Mouse (Mus musculus) limb, embryonic 14.5 days (tissue): Measurements from ENCODE around the gene Il1b. TPM values are rescaled to one million over a fixed set of nuclear protein-coding genes. Genes with fewer than 3 reads are reported as not detected.

Experiments
- ATAC-seq: fragments of 200-750 bp; cut with Nextera tagmentation; 2 replicates; pipeline ENCODE4 v1.8.0; 2017; ENCODE audit warnings: low read depth, moderate number of reproducible peaks, moderate TSS enrichment; ENCODE audit not compliant: low FRiP score
- DNase-seq: peaks from one replicate; pipeline ENCODE4 v3.0.0-alpha.2; 2015; ENCODE audit warnings: low spot score
- H3K27ac ChIP-seq: fragments of 300-500 bp; sonication (generic); replicated peaks from 2 replicates; pipeline ENCODE4 v1.5.1; 2014; ENCODE audit warnings: low read depth, mild to moderate bottlenecking, low read length, moderate library complexity, mixed read lengths
- H3K27me3 ChIP-seq: fragments of 300-500 bp; sonication (generic); 2 replicates; pipeline ENCODE4 v1.6.1; 2014; ENCODE audit warnings: low read length, mixed read lengths; ENCODE audit not compliant: control insufficient read depth, insufficient read depth
- H3K36me3 ChIP-seq: fragments of 300-500 bp; sonication (generic); 2 replicates; pipeline ENCODE4 v1.6.1; 2014; ENCODE audit warnings: mild to moderate bottlenecking, low read length, moderate library complexity, mixed read lengths; ENCODE audit not compliant: control insufficient read depth, insufficient read depth
- H3K4me1 ChIP-seq: fragments of 300-500 bp; sonication (generic); 2 replicates; pipeline ENCODE4 v1.6.1; 2014; ENCODE audit warnings: antibody characterized with exemption, low read length, mixed read lengths; ENCODE audit not compliant: control insufficient read depth, insufficient read depth
- H3K4me2 ChIP-seq: fragments of 300-500 bp; sonication (generic); replicated peaks from 2 replicates; pipeline ENCODE4 v1.6.1; 2014; ENCODE audit warnings: low read depth, mild to moderate bottlenecking, low read length, moderate library complexity; ENCODE audit not compliant: severe bottlenecking
- H3K4me3 ChIP-seq: fragments of 300-500 bp; sonication (generic); replicated peaks from 2 replicates; pipeline ENCODE4 v1.5.1; 2014; ENCODE audit warnings: low read length
- H3K9ac ChIP-seq: fragments of 300-500 bp; sonication (generic); 2 replicates; pipeline ENCODE4 v1.6.1; 2014; ENCODE audit warnings: mild to moderate bottlenecking, low read depth, low read length, moderate library complexity; ENCODE audit not compliant: severe bottlenecking
- H3K9me3 ChIP-seq: fragments of 300-500 bp; sonication (generic); 2 replicates; pipeline ENCODE4 v1.6.1; 2016; ENCODE audit warnings: low read length; ENCODE audit not compliant: control insufficient read depth
- POLR2A ChIP-seq: fragments of 200-500 bp; IDR thresholded peaks from 2 replicates; pipeline ENCODE4 v1.8.0; 2012; ENCODE audit warnings: inconsistent platforms, mild to moderate bottlenecking, moderate library complexity, borderline replicate concordance; ENCODE audit not compliant: insufficient read depth, insufficient read length; ENCODE audit errors: extremely low read depth
- WGBS: fragments of 180-500 bp; shearing (Covaris S2); extraction: QIAGEN DNeasy Blood & Tissue Kit; methylation state at CpG from one replicate; pipeline ENCODE4 v1.1.7; 2014; 5-methylcytosine and 5-hydroxymethylcytosine counted together
- polyA plus RNA-seq, 2 experiments: library from polyadenylated mRNA; depleted of rRNA in 1 of 2; stranded (reverse) in 1 of 2; unstranded in 1 of 2; fragments of >200 nt; fragmentation: Nextera tagmentation in 1 of 2; extraction: Ambion mirVana in 1 of 2; gene quantifications; 2 replicates each; pipeline versions ENCODE4 v1.2.1 to v1.2.3; 2012 to 2014

The Il1b gene
- polyA plus RNA-seq, 2 experiments = 0.10 TPM; not detected in 1

- no peak for TF ChIP-seq POLR2A
- H3K4me3 ChIP-seq = no peak overlapping the region
- no peak overlapping the region for H3K9ac ChIP-seq
- no peak for DNase-seq
- no peaks in the 10 kb centered on the region for H3K4me1 ChIP-seq
- no peaks in the 10 kb centered on the region for H3K36me3 ChIP-seq
- no peak overlapping the region for H3K4me2 ChIP-seq
- H3K27me3 ChIP-seq = no peaks in the 10 kb centered on the region
- no peaks in the 10 kb centered on the region for H3K9me3 ChIP-seq
- no peak overlapping the region for H3K27ac ChIP-seq
- ATAC-seq = no peak
- 84% methylated on average over 8 of the region's 8 CpGs for WGBS
Measured at GRCm38 (mm10) chr2:129384272-129384660, 13.3 kb upstream of the Il1b start.

GRCm38 (mm10) chr2:129383512-129384271, 12.8 kb upstream of the Il1b start:
- Histone ChIP-seq H3K4me3 (no peak overlapping the region), H3K36me3 (no peaks in the 10 kb centered on the region), H3K4me2 (no peak overlapping the region), H3K4me1 (no peaks in the 10 kb centered on the region), H3K9me3 (no peaks in the 10 kb centered on the region), H3K27me3 (no peaks in the 10 kb centered on the region), H3K9ac (no peak overlapping the region), H3K27ac (no peak overlapping the region)
- no peak for DNase-seq
- no peak for ATAC-seq
- WGBS = 89% methylated on average over 8 of the region's 8 CpGs
- no peak for TF ChIP-seq POLR2A

DNA sequence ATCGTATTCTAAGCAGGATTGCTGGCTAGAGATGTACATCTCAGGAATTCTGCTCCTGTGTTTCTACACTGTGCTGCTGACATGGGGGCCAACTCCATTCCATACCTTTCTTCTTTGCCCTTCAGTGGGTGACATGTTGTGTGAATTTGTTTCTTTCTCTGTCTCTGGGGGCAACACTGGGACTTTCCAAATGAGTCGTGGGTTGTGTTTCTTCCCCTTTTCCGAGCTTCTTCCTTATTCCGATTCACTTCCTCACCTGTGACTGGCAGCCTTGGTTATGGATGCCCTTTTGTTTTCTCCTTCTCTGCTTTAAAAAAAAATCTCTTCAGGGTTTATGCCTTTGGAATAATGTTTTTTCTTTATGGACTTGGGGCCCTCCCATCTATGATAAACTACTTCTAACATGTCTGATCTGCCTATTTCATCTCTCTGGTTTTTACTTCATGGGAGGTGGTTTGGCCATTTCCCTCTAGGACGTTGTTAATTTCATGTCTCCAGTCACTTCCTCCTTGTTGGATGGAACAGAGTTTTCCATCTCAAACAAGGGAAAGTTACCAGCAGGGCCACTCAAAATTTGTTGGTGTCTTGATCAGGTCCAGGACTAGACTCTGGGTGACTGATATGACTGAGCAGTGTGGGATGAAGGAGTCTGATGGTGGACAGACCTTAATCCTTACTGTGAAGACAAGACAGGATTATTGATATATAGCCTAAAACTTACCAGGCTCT, 10.0 kb upstream of the Il1b start:
- Histone ChIP-seq H3K9ac (no peak overlapping the region), H3K27me3 (no peaks in the 10 kb centered on the region), H3K4me1 (no peaks in the 10 kb centered on the region), H3K36me3 (no peaks in the 10 kb centered on the region), H3K27ac (no peak overlapping the region), H3K4me3 (no peak overlapping the region), H3K4me2 (no peak overlapping the region), H3K9me3 (no peaks in the 10 kb centered on the region)
- no peak for DNase-seq
- no peak for TF ChIP-seq POLR2A
- no peak for ATAC-seq
- WGBS = 84% methylated on average over 5 of the region's 5 CpGs

DNA sequence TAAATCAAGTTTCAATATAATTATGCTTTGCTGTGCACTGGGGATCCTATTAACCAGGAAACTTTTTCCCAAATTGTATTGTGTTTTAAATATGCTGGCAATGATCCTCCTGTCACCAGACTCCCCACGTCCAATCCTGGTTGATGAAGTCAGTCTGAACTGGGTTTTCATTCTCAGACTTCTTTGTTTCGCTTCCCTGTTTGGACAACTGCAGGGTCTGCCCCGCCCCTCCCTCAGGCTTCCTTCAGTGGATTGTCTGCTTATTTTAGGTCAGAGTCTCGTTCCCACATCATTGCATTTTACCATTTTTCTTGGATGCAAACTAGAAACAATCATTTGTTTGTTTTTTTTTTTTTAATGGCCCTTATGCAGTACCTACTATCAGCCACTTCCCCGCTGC, 9.3 kb upstream of the Il1b start:
- TF ChIP-seq POLR2A = no peak
- no peak for DNase-seq
- no peak overlapping the region for H3K4me3 ChIP-seq
- no peak overlapping the region for H3K27ac ChIP-seq
- no peak overlapping the region for H3K4me2 ChIP-seq
- H3K9ac ChIP-seq = no peak overlapping the region
- H3K9me3 ChIP-seq = no peaks in the 10 kb centered on the region
- no peaks in the 10 kb centered on the region for H3K27me3 ChIP-seq
- WGBS = 79% methylated on average over 5 of the region's 5 CpGs
- no peaks in the 10 kb centered on the region for H3K4me1 ChIP-seq
- ATAC-seq = no peak
- no peaks in the 10 kb centered on the region for H3K36me3 ChIP-seq

- H3K27ac ChIP-seq = no peak overlapping the region
- H3K27me3 ChIP-seq = no peaks in the 10 kb centered on the region
- no peaks in the 10 kb centered on the region for H3K4me1 ChIP-seq
- TF ChIP-seq POLR2A = no peak
- 86% methylated on average over 4 of the region's 4 CpGs for WGBS
- H3K4me3 ChIP-seq = no peak overlapping the region
- DNase-seq (no peak), ATAC-seq (no peak)
- no peaks in the 10 kb centered on the region for H3K36me3 ChIP-seq
- H3K9me3 ChIP-seq = no peaks in the 10 kb centered on the region
- H3K4me2 ChIP-seq = no peak overlapping the region
- H3K9ac ChIP-seq = no peak overlapping the region
Measured at GRCm38 (mm10) chr2:129373307-129373706, 2.4 kb upstream of the Il1b start.
